Mouse (Mus musculus) telencephalon, adult 2 months (tissue): ENCODE measurements at regions not wholly inside any gene's neighbourhood (a gene's known extent, or its start where the extent isn't known, plus 50 kb on each side); places are given as distances from the start of the nearest gene placed in this dataset.

Experiments
- DNase-seq: peaks from one replicate; pipeline ENCODE4 v3.0.0-alpha.2; 2011; ENCODE audit warnings: low read depth, low spot score

DNA sequence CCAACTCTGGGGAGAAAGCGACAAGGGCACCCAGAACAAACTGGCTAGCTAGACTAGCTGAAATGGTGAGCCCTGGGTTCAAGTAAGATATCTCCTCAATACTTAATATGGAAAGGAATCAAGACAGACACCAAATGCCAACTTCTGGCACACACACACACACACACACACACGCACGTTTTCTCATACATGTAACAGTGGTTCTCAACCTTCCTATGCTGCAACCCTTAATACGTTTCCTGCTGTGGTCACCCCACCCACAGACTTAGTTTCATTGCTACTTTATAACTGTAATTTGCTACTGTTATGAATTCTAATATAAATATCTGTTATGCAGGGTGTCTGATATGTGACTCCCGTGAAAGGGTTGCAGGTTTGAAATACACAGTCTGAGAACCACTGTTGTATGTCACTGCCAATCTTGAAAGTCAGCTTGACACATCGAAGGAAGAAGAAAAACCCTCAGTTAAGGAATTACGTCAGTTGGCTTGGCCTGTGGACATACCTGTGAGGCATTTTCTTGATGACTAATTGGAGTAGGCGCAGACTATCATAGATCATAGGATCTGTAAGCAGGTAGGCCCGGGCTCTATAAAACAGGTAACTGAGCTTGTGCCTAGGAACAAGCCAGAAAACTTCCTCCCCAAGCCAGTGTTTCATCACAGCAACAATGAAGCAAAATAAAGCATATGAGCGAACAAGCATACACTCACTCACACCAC is 59.0 kb upstream of the Cd180 start:
- DNase-seq: no peak

DNA sequence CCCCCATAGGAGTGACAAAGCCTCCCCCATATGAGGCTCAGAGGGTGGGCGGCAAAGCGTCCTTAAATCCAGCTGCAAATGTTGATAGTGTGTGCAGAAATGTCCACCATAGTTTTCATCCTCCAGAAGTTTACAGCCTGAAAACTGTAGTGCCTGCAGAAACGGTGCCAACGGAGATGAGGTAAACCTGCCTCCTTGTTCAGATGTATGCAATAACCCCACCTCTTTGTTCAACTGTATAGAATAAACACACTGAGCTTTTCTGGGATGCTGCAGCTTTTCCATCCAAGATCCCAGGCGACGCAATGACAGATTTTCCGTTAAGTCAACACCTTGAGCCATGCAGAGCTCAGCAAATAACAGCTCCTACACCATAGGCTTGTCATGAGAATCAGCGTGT is 57.3 kb upstream of the Cd180 start:
- DNase-seq: no peak

DNA sequence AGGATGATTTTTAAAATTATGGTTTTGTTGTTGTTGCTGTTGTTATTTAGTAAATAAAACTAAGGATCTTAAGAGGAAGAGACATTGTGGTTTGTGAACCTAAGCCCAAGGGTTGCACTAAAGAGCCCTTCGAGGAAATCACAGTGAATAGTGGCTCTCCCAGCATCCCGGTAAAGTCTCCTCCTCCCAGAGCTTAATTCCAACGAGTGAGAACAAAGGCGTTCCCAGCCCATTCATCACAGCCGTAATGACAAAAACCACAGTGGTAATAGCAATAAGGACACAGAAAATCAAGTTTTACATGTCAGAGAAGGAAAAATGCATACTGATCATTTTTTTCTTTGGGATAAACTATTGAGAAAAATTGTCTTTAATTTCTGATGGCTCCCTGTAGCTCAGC is 56.3 kb upstream of the Cd180 start:
- DNase-seq: no peak

DNA sequence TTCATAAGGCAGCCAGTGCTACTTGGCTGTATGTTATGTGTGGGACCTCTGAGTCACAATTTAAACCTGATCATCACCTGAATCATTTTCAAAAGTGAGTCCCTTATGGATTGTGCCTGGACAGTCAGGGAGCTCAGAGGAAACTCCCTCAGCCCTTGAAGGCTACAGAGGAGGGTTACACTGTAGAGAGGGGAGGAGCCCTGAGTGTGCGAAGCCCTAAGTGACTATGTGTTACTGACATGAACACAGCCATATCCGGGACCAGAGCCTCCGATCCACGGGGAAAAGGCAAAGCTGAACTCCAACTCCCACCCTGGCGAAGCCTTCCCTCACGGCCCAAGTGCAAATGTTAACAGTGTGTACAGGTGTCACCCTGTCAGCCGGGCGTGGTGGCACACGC is 53.7 kb upstream of the Cd180 start:
- no peak for DNase-seq

DNA sequence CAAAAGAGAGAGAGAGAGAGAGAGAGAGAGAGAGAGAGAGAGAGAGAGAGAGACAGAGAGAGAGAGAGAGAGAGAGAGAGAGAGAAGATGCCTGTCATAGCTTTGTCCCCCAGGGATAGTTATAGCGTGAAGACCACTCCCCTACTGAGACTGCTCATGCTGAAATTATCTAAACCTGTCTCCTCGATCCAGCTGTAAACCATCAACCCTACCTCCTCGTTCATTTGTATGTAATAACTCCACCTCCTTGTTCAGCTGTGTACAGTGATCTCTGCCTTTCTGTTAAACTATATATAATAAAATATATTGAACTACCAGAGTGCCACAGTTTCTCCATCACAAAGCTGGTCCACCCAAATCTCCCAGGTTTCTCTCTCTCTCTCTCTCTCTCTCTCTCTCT is 53.2 kb upstream of the Cd180 start:
- no peak for DNase-seq
